Comparison of ENCODE assay signal across 40 mouse cellular contexts in genomic region chr10:85993836-85994235, GRCm38 (mm10). TPM values are rescaled to one million over a fixed set of nuclear protein-coding genes. Genes with fewer than 3 reads are reported as not detected.
"Had no signal": no experiment of that assay in that cellular context is flagged by ENCODE, and none has a peak within 500 bp of the region (broad histone marks: within the 10 kb centered on the region; RNA-seq: fewer than 3 reads in every experiment).

No protein-coding gene starts in this region.

- H3K36me3 ChIP-seq: heart, embryonic 12.5 days; heart, embryonic 13.5 days; heart, embryonic 15.5 days; hindbrain, embryonic 10.5 days; hindbrain, embryonic 12.5 days; hindbrain, embryonic 13.5 days; hindbrain, embryonic 15.5 days; intestine, embryonic 15.5 days; kidney, embryonic 15.5 days had no signal

- H3K27me3 ChIP-seq: heart, embryonic 12.5 days; heart, embryonic 13.5 days; heart, embryonic 15.5 days; hindbrain, embryonic 12.5 days; hindbrain, embryonic 13.5 days; hindbrain, embryonic 15.5 days; intestine, embryonic 15.5 days; kidney, embryonic 15.5 days had no signal

- H3K9ac ChIP-seq: heart, embryonic 12.5 days; heart, embryonic 13.5 days; heart, embryonic 15.5 days; hindbrain, embryonic 12.5 days; hindbrain, embryonic 13.5 days; hindbrain, embryonic 14.5 days; hindbrain, embryonic 15.5 days; intestine, embryonic 15.5 days; kidney, embryonic 15.5 days had no signal

- H3K9me3 ChIP-seq: heart, embryonic 12.5 days; heart, embryonic 13.5 days; heart, embryonic 15.5 days; hindbrain, embryonic 10.5 days; hindbrain, embryonic 15.5 days; intestine, embryonic 15.5 days; kidney, embryonic 15.5 days had no signal

- H3K4me1 ChIP-seq: heart, embryonic 15.5 days; hindbrain, embryonic 10.5 days; hindbrain, embryonic 12.5 days; hindbrain, embryonic 13.5 days; hindbrain, embryonic 15.5 days; intestine, embryonic 15.5 days; kidney, embryonic 15.5 days had no signal

- H3K4me3 ChIP-seq: heart, embryonic 12.5 days; heart, embryonic 13.5 days; heart, embryonic 15.5 days; hindbrain, embryonic 10.5 days; hindbrain, embryonic 12.5 days; hindbrain, embryonic 13.5 days; hindbrain, embryonic 15.5 days; intestine, embryonic 15.5 days; kidney, embryonic 15.5 days; layer of hippocampus, adult 2 months; left cerebral cortex, adult 2 months had no signal

- H3K27ac ChIP-seq: heart, embryonic 13.5 days; heart, embryonic 15.5 days; hindbrain, embryonic 10.5 days; hindbrain, embryonic 12.5 days; hindbrain, embryonic 13.5 days; hindbrain, embryonic 14.5 days; hindbrain, embryonic 15.5 days; hindbrain, postnatal 0 days; intestine, embryonic 15.5 days; kidney, embryonic 15.5 days; kidney, postnatal 0 days; layer of hippocampus, adult 2 months; left cerebral cortex, adult 2 months had no signal

- DNase-seq: heart, postnatal 10 days; heart, postnatal 36 days; heart, postnatal 4 days; kidney, adult 11 months; kidney, adult 18-20 months; kidney, adult 2 months; kidney, adult 8-10 months; kidney, adult 9 months; kidney, postnatal 10 days; kidney, postnatal 14 days; kidney, postnatal 25 days; kidney, postnatal 36 days; kidney, postnatal 4 days; layer of hippocampus, adult 9-11 months; layer of hippocampus, postnatal 36 days had no signal

RNA-seq across cellular contexts. Expression of gene Bpifc, which starts 17.9 kb away (rescaled TPM):
- total RNA-seq: heart, postnatal 10 days; heart, postnatal 25 days; heart, postnatal 36 days; heart, postnatal 4 days; hindbrain, postnatal 0 days; layer of hippocampus, adult 18-20 months; layer of hippocampus, adult 2 months; layer of hippocampus, postnatal 10 days; layer of hippocampus, postnatal 14 days had no signal
- polyA plus RNA-seq: heart, embryonic 11.5 days; heart, embryonic 12.5 days; heart, embryonic 13.5 days; heart, embryonic 14.5 days; heart, embryonic 15.5 days; heart, postnatal 0 days; hindbrain, embryonic 12.5 days; hindbrain, embryonic 13.5 days; hindbrain, embryonic 14.5 days; hindbrain, embryonic 15.5 days; inflammation-experienced regulatory T-cells, adult 6 months; intestine, embryonic 16.5 days; intestine, postnatal 0 days; large intestine, adult 2 months had no signal
